Mouse (Mus musculus) left cerebral cortex, adult 11 months (tissue): ENCODE data around the gene Hoxa3.

Source experiments
- DNase-seq: peaks from one replicate; pipeline ENCODE4 v3.0.0; 2022; ENCODE audit warnings: low spot score

The Hoxa3 gene

DNA sequence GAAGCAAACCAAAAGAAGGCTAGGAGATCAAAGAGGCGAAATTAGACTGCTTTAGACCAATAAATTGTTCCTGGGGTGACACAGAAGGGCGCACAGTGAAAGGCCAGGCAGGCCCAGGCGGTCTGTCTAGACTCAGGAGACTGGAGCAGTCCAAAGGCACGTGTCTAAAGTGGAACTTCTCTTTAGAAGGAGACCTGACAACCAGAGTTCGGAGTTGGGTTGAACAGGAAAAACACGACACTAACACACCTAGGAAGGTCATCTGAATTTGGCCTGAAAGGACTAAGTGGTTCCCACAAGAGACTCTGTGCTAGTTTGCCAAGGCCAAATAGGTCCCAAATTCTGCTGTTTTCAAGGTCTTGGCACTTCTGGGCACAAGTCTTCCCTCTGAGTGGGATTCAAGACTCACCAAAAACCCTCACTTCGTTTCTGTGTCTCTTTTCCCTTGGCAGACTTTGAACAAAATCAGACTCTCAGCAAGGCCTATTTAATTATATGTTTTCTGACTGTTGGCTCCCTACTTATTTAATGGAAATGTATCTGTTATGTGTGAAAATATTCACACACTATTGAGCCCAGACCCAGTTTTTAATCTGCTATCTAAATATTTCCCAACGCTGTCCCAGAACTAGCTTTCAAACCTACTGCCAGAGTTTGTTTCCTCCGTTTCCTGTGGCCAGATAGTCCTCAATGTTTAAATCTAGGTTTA, 6.3 kb upstream of the Hoxa3 start:
- DNase-seq: no peak

GRCm38 (mm10) chr6:52218643-52219215, 5.6 kb upstream of the Hoxa3 start:
- DNase-seq: no peak

DNA sequence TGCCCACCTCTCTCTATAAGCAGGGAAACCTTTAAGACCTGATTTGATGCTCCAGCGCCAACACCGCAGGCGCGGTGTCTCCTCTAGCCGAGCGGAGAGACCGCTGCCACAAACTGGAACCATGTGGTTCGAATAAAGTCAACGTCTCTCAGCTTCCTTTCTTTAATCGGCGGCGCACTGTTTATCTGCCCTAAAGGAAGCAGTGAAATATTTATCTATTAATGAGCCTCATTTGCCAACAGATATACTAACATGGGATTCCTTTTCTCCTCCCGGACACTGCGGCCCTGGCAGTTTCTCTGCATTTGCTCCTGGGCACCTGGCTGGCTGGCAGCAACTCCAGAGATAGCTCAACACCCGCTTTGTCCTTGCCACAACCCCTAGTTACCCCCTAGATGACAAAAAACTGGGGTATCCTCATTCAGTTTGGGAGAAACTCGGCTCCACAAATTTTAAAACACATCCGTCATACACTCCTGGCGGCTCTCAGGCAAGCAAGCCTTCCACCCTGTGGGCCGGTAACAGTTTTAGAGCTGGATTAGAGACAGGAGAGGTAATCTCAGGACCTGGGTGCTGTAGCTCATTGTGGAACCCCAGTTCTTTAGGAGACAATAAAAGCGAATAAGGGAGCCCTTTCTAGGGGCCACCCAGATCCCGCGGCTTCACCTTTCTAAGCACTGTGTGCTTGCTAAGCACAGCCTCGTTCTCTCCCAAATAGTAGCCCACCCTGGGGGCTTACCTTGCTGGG, 4.9 kb upstream of the Hoxa3 start:
- no peak for DNase-seq

GRCm38 (mm10) chr6:52217459-52217768, 4.3 kb upstream of the Hoxa3 start:
- no peak for DNase-seq

DNA sequence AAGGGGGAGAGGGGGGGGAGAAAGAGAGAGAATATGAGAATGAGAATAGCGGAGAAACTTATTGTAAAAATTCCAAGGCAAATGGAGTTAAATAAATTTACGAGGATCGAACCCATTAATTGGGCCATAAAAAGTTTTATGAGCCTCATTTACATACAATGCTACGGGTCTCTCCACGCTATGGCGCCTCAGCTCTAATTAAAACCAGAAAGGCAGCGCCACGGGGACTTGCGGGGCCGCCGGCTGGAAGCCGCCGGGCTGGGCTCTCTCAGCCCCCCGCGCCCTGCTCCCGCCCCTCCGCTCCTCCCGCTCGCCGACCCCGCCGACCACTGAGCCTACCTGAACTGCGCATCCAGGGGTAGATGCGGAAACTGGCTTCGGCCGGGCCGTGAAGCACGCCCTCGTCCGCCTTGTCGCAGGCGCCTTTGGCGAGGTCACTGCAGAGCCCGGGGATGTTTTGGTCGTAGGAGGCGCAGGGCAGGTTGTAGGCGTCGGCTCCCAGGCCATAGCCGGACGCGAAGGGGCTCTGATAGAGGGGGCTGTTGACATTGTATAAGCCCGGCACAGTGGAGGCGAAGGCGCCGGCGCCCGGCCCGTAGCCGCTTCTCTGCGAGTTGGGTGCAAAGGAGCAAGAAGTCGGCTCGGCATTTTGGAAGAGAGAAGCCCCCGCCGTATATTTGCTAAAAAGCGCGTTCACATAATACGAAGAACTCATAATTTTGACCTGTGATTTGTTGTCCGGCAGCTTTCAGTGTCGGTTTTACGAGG, 3.7 kb upstream of the Hoxa3 start:
- no peak for DNase-seq

DNA sequence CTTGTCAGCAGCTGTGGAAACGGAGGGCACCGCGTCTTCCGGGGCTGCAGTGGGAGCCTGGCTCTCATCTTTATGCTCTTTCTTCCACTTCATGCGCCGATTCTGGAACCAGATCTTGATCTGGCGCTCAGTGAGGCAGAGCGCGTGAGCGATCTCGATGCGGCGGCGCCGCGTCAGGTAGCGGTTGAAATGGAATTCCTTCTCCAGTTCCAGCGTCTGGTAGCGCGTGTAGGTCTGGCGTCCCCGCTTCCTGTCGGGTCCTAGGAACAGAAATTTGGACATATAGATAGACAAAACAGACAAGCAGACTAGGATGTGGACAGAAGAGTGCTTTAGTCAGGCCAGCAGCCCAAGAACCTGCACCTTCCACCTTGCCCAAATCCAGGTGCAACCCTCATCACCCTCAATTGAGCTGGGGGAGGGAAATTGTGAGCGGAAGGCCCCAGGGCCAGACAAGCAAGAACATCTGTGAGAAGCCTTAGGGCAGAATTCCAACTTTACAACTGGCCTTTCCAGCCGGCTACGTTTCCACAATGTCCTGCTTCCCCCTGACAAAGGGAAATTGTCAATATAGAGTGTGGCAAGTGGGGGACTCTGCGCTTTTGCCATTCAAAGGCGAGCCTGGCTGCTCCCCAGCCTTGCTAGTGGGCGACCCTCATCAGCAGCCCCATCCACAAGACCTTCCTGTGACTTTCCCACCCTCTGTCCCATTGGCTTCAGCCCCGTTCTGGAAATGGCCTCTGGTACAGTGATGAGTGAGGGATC, 2.8 kb upstream of the Hoxa3 start:
- no peak for DNase-seq

DNA sequence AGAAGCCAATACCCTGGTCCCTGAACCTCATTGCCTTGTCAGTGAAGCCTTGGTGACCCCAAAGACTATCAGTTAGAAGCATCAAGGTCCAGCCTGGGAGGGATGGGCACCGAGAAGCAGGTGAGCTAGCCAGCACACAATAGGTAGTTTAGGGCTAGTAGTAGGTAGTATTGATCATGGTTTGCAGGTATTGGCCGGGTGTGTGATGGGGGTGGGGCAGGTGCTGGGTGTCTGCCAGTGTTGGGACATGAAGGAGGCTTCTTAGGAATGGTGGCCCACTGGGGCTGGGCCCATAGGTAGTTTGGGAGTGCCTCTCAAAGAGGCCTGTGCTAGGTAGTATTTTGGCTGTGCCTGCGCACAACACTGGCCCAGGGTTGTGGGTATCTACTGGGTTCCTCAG, 1.9 kb upstream of the Hoxa3 start:
- no peak for DNase-seq

- no peak for DNase-seq
Measured at GRCm38 (mm10) chr6:52214271-52214670, 1.1 kb upstream of the Hoxa3 start.

DNA sequence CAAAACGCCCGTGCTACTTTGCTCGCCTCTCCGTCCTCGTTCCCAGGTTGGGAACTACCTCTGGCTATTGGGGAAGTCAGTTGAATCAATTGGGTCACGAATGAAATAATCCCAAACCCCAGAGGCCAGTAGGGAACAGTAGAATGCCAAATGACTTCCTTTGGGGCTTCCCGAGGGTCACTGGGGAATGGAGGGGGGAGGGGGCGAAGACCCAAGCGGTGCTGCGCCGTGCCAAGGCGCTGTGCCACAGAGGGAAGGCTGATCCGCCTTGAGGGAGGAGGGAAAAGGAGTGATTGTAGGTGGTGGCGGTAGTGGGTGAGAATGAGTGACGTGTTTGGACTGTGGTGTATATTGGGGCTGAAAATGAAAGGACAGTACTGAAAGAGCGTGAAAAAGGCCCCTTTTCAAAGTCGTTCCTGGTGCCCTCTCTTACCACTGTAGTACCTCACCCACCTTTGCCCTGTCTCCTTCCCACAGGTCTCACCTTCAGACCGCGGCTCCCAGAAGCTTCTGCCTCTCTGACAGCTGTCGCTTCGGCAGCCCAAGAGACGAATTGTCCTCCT, 499 bp downstream of the Hoxa3 start:
- DNase-seq: no peak

- no peak for DNase-seq
Measured at GRCm38 (mm10) chr6:52211961-52212360, 1.2 kb downstream of the Hoxa3 start.

GRCm38 (mm10) chr6:52211170-52211935, 1.8 kb downstream of the Hoxa3 start:
- DNase-seq: no peak

- DNase-seq: no peak
Measured at GRCm38 (mm10) chr6:52209685-52210046, 3.5 kb downstream of the Hoxa3 start.

- no peak for DNase-seq
Measured at GRCm38 (mm10) chr6:52208868-52209684, 4.1 kb downstream of the Hoxa3 start.

DNA sequence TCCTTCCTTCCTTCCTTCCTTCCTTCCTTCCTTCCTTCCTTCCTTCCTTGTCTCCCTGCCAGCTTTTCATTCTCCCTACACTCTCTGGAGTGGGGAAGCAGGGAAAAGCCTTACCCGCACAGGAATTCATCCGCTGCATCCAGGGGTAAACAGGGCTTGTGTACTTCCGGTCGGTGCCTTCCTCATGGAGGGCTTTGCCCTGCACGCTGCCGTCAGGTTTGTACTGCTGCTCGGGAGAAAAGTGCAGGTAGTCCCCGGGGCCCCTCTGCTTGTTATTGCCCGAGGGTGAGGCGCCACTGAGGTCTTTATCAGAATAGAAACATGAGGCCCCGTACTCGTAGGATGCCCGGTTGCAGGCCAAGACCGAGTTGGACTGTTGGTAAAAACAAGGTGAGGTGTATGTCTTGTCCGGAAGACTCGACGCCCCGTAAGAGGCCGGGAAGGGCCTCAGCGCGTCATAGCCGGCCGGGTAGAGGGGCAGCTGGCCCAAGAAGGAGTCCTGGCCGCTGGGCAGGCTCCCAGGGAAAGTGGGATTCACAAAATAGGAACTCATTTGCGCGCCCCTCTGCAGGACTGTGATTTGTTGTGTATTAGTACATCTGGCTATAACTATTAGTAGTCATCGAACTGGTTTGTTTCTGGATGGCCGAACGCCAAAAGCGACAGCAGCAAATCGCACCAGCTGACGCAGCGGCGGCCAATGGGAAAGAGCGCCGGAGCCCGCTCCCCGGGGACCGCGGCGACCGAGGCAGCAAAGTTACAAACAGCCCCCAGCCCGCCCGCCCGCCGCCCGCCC, 4.9 kb downstream of the Hoxa3 start, which contains the start of gene Hoxa6:
Gene Hoxa6 (minus strand): TSS at position 651 of the 796 bp plus-strand sequence.
- no peak for DNase-seq

GRCm38 (mm10) chr6:52207684-52207976, 5.5 kb downstream of the Hoxa3 start:
- no peak for DNase-seq

GRCm38 (mm10) chr6:52206882-52207683, 6.1 kb downstream of the Hoxa3 start:
- DNase-seq: no peak

- DNase-seq: no peak
Measured at GRCm38 (mm10) chr6:52205638-52206621, 7.2 kb downstream of the Hoxa3 start.
